Mouse (Mus musculus): ENCODE data around the gene Grem2. TPM values are rescaled to one million over a fixed set of nuclear protein-coding genes. Genes with fewer than 3 reads are reported as not detected.

Grem2 gene
- polyA plus RNA-seq, 1 experiment from 2014 or later: 4.6 TPM

GRCm38 (mm10) chr1:174888073-174888472 is 33.5 kb downstream of the Grem2 start:
- H3K27me3 ChIP-seq (ENCODE audit: insufficient read depth, poor library complexity, severe bottlenecking): no peaks in the 10 kb centered on the region
- H3K4me3 ChIP-seq: no peak overlapping the region
- DNase-seq (ENCODE audit: low spot score): no peak
- H3K9me3 ChIP-seq: no peaks in the 10 kb centered on the region
- no peaks in the 10 kb centered on the region for H3K36me3 ChIP-seq
- H3K27ac ChIP-seq: no peak overlapping the region
- no peaks in the 10 kb centered on the region for H3K4me1 ChIP-seq (replicated peaks)
- 94% methylated on average over 1 of the region's 1 CpGs for WGBS

- Histone ChIP-seq H3K27me3 (ENCODE audit: insufficient read depth, poor library complexity, severe bottlenecking) (no peaks in the 10 kb centered on the region), H3K9me3 (no peaks in the 10 kb centered on the region), H3K36me3 (no peaks in the 10 kb centered on the region), H3K4me3 (no peak overlapping the region), H3K27ac (no peak overlapping the region), H3K4me1 (replicated peaks) (no peaks in the 10 kb centered on the region)
- 70% methylated on average over 1 of the region's 1 CpGs for WGBS
- no peak for DNase-seq (ENCODE audit: low spot score)
These were observed 39.1 kb downstream of the Grem2 start for GRCm38 (mm10) chr1:174882496-174882895.

GRCm38 (mm10) chr1:174875173-174875572 is 46.4 kb downstream of the Grem2 start:
- Histone ChIP-seq H3K4me1 (replicated peaks) (no peaks in the 10 kb centered on the region), H3K27ac (no peak overlapping the region), H3K27me3 (ENCODE audit: insufficient read depth, poor library complexity, severe bottlenecking) (no peaks in the 10 kb centered on the region), H3K4me3 (no peak overlapping the region), H3K9me3 (no peaks in the 10 kb centered on the region), H3K36me3 (no peaks in the 10 kb centered on the region)
- no peak for DNase-seq (ENCODE audit: low spot score)
- WGBS: 91% methylated on average over 4 of the region's 4 CpGs

GRCm38 (mm10) chr1:174860407-174861118 is 61.1 kb downstream of the Grem2 start:
- no peaks in the 10 kb centered on the region for H3K4me1 ChIP-seq (replicated peaks)
- WGBS: 71% methylated on average over 10 of the region's 10 CpGs
- H3K27ac ChIP-seq: no peak overlapping the region
- no peaks in the 10 kb centered on the region for H3K27me3 ChIP-seq (ENCODE audit: insufficient read depth, poor library complexity, severe bottlenecking)
- no peaks in the 10 kb centered on the region for H3K36me3 ChIP-seq
- no peak overlapping the region for H3K4me3 ChIP-seq
- DNase-seq (ENCODE audit: low spot score): peak; percentile 6
- no peaks in the 10 kb centered on the region for H3K9me3 ChIP-seq

GRCm38 (mm10) chr1:174856188-174856587 is 65.4 kb downstream of the Grem2 start:
- 80% methylated on average over 2 of the region's 2 CpGs for WGBS
- H3K27ac ChIP-seq: no peak overlapping the region
- no peak for DNase-seq (ENCODE audit: low spot score)

GRCm38 (mm10) chr1:174844786-174845185 is 76.8 kb downstream of the Grem2 start:
- Histone ChIP-seq H3K27ac (no peak overlapping the region), H3K4me3 (no peak overlapping the region), H3K4me1 (replicated peaks) (no peaks in the 10 kb centered on the region), H3K36me3 (no peaks in the 10 kb centered on the region), H3K9me3 (no peaks in the 10 kb centered on the region), H3K27me3 (ENCODE audit: insufficient read depth, poor library complexity, severe bottlenecking) (no peaks in the 10 kb centered on the region)
- 90% methylated on average over 6 of the region's 6 CpGs for WGBS
- no peak for DNase-seq (ENCODE audit: low spot score)

More at GRCm38 (mm10) chr1:174856188-174856587, 65.4 kb downstream of the Grem2 start:
- no peaks in the 10 kb centered on the region for H3K36me3 ChIP-seq
- no peak overlapping the region for H3K4me3 ChIP-seq
- no peaks in the 10 kb centered on the region for H3K27me3 ChIP-seq (ENCODE audit: insufficient read depth, poor library complexity, severe bottlenecking)
- H3K9me3 ChIP-seq: no peaks in the 10 kb centered on the region
- no peaks in the 10 kb centered on the region for H3K4me1 ChIP-seq (replicated peaks)

- H3K4me1 ChIP-seq (replicated peaks): no peaks in the 10 kb centered on the region
- no peak overlapping the region for H3K27ac ChIP-seq
- no peaks in the 10 kb centered on the region for H3K27me3 ChIP-seq (ENCODE audit: insufficient read depth, poor library complexity, severe bottlenecking)
- DNase-seq (ENCODE audit: low spot score): no peak
- no peaks in the 10 kb centered on the region for H3K9me3 ChIP-seq
- no peak overlapping the region for H3K4me3 ChIP-seq
- 0 out of 2 replicates have a peak, but pooled peaks cover 4% of the 10 kb centered on the region for H3K36me3 ChIP-seq
- WGBS: 95% methylated on average over 23 of the region's 23 CpGs
These were observed 84.8 kb downstream of the Grem2 start for GRCm38 (mm10) chr1:174836861-174837260.

GRCm38 (mm10) chr1:174826562-174826961 is 95.1 kb downstream of the Grem2 start:
- Histone ChIP-seq H3K4me1 (replicated peaks) (peaks cover 4% of the 10 kb centered on the region; the same call in 1 of the 2 replicates), H3K9me3 (no peaks in the 10 kb centered on the region), H3K27ac (no peak overlapping the region), H3K4me3 (no peak overlapping the region), H3K27me3 (ENCODE audit: insufficient read depth, poor library complexity, severe bottlenecking) (no peaks in the 10 kb centered on the region), H3K36me3 (peaks cover 10% of the 10 kb centered on the region)
- no peak for DNase-seq (ENCODE audit: low spot score)
- WGBS: 50% methylated on average over 8 of the region's 8 CpGs

GRCm38 (mm10) chr1:174811846-174812245 is 109.8 kb downstream of the Grem2 start:
- 91% methylated on average over 4 of the region's 4 CpGs for WGBS
- no peaks in the 10 kb centered on the region for H3K27me3 ChIP-seq (ENCODE audit: insufficient read depth, poor library complexity, severe bottlenecking)

GRCm38 (mm10) chr1:174788617-174789016 is 133.0 kb downstream of the Grem2 start:
- Histone ChIP-seq H3K36me3 (0 out of 2 replicates have a peak, but pooled peaks cover 15% of the 10 kb centered on the region), H3K27ac (no peak overlapping the region), H3K4me3 (no peak overlapping the region), H3K27me3 (ENCODE audit: insufficient read depth, poor library complexity, severe bottlenecking) (no peaks in the 10 kb centered on the region), H3K9me3 (no peaks in the 10 kb centered on the region), H3K4me1 (replicated peaks) (0 out of 2 replicates have a peak, but pooled peaks cover 3% of the 10 kb centered on the region)
- DNase-seq (ENCODE audit: low spot score): no peak
- 95% methylated on average over 2 of the region's 2 CpGs for WGBS

More at GRCm38 (mm10) chr1:174811846-174812245, 109.8 kb downstream of the Grem2 start:
- no peaks in the 10 kb centered on the region for H3K4me1 ChIP-seq (replicated peaks)
- H3K36me3 ChIP-seq: peaks cover 3% of the 10 kb centered on the region; the same call in 1 of the 2 replicates
- H3K27ac ChIP-seq: no peak overlapping the region
- no peaks in the 10 kb centered on the region for H3K9me3 ChIP-seq
- DNase-seq (ENCODE audit: low spot score): no peak
- no peak overlapping the region for H3K4me3 ChIP-seq
